Mouse (Mus musculus) adrenal gland, postnatal 14 days (tissue): ENCODE data around the gene Mad1l1. TPM values are rescaled to one million over a fixed set of nuclear protein-coding genes. Genes with fewer than 3 reads are reported as not detected.

Source experiments
- DNase-seq: peaks from one replicate; pipeline ENCODE4 v3.0.0; 2021; ENCODE audit warnings: mixed read lengths
- total RNA-seq: library from RNA; stranded (reverse); gene quantifications from 2 replicates; pipeline ENCODE4 v1.2.3, GENCODE M21; 2021

Gene Mad1l1
- total RNA-seq, 1 experiment from 2014 or later = 21.5 TPM

GRCm38 (mm10) chr5:140007656-140008522 is 313.5 kb downstream of the Mad1l1 start:
- DNase-seq = no peak

DNA sequence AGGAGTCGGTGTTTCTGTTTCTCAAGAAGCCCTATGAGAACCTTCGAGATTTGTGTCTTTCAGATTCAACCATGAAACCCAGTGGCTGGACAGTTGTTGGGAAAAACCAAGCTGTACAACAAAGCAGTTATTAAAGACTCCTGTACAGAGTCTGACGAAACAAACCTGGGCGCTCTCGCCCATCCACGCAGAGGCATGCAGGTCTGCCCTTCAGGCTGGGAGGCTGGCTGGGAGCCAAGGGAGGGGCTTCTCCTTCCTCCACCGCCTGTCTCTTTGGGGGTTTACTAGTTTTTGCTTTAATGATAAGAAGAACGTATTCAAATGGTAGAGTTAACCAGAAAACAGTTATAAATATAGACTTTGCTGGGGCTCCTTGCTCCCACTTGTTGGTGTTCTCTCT is 314.5 kb downstream of the Mad1l1 start:
- DNase-seq = no peak

- no peak for DNase-seq
These were observed 318.8 kb downstream of the Mad1l1 start for GRCm38 (mm10) chr5:140002541-140002940.

GRCm38 (mm10) chr5:139998916-139999315 is 322.4 kb downstream of the Mad1l1 start:
- no peak for DNase-seq

GRCm38 (mm10) chr5:139998321-139998720 is 323.0 kb downstream of the Mad1l1 start:
- DNase-seq = peak; percentile 66

DNA sequence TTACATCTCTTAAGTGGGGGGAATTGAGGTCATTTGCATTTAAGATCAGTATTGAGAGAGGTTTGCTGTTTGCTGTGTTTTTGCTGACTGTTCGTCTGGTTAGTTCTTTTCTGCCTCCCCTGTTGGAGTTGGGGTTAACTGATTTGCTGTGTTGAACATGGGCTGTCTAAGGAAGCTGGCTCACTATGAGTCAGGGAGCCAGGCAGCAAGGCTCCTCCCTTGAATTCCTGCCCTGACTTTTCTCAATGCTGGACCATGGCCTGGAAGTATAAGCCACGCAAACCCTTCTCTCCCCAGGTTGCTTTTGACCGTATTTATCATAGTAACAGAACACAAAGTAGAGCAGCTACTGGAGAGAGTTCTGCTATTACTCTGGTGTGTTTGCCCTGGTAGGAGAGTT is 329.8 kb downstream of the Mad1l1 start:
- no peak for DNase-seq

DNA sequence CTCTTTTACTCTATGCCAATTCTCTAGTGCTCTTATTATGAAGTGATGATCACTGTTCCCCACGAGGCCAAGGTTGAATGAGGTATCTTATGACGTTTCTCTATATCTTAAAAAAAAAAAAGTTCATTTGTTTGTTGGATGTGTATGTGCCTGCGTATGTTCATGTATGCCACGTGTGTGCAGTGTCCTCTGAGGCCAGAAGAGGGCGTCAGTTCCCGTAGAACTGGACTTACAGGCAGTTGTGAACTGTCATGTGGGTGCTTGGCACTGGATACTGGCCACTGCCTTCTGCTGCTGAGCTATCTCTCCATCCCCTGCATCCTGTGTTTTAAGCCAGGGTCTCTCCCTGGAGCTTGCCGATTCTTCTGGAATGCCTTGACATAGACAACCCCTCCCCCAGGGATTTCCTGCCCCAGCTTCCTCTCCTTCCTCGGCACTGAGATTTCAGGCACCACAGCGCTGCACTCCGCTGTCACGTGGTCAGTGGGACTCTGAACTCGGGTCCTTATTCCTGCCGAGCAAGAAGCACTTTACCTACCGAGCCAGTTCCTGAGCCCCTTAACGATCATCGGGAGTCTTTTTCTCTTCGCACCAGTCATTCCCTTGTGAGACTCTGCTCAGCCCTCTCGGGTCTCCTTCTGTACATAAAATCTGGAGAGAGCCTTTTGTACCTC is 336.1 kb downstream of the Mad1l1 start:
- DNase-seq = no peak

GRCm38 (mm10) chr5:139981976-139982375 is 339.4 kb downstream of the Mad1l1 start:
- no peak for DNase-seq

GRCm38 (mm10) chr5:139979371-139979770 is 342.0 kb downstream of the Mad1l1 start:
- no peak for DNase-seq

DNA sequence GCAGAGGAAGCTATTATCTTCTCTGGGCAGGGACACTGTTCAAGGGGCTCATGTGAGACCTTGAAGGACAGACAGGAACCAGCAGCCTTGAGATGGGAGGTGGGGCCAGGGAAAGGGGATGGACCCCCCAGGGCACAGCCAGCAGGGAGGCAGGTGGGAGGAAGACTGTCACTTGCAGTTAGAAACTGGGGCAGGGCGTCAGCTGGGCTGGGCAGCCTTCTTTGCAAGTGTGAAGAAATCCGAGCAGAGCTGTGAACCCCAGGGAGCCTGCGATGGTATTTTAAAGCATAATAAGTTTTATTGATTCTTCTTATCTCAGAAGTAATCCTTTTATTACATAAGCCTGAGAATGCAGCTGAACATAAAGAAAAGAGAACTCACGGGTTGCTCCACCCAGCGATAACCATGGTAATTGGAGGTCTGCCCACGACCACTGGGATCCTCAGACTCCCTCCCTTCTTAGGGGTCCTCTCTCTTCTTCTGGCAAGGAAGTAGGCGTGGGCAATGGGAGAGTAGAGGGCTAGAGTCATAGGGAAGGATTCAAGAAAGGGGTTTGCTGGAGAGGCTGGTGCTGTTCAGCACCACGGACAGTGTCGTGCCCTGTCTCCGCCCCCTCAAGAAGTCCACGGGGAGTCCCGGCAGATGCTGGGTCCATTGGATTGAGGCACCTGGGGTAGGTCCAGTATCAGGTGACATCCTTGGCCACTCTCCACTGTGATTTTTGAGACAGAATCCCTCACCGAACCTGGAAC is 342.7 kb downstream of the Mad1l1 start:
- DNase-seq = peak; percentile 57

DNA sequence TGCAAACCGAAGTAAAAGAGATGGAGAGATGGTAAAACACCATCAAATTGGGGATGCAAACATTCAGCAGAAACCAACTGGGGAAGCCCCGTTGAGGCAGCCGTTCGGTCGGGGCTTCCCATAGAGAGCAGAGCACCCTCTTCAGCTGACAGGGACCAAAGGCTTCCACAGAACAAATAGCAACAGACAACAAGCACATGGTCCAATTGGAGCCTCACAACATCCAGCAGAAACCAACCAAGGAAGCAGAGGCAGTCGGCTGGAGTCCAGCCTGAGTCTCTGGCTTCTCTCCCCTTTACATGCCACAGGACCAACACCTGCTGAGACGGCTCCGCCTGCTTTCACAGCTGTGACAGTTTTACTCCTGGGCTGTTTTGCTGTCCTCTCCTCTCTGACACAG is 343.9 kb downstream of the Mad1l1 start:
- DNase-seq = no peak

- no peak for DNase-seq
These were observed 344.8 kb downstream of the Mad1l1 start for GRCm38 (mm10) chr5:139976584-139976983.

GRCm38 (mm10) chr5:139970186-139970631 is 351.1 kb downstream of the Mad1l1 start:
- peak; percentile 60 for DNase-seq

- DNase-seq = no peak
These were observed 352.0 kb downstream of the Mad1l1 start for GRCm38 (mm10) chr5:139969151-139969948.

DNA sequence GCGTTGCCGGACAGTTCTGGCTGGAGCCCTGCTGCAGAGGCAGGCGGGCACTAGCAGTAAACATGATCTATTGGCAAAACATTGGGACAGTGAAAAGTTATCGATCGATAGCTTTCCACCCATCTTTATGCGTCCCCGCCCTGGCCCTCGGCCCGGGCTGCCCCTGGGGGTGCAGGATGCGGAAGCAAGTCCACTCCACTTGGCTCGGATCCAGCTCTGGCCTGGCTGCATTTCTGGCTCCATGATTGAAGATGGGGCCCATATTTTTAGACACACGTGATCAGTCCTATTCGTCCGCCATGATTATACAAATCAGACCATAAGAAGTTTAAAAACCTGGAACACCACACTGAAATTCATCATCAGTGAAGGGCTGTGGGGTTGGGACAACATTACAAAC is 355.8 kb downstream of the Mad1l1 start:
- no peak for DNase-seq

- no peak for DNase-seq
These were observed 357.0 kb downstream of the Mad1l1 start for GRCm38 (mm10) chr5:139964391-139964790.

DNA sequence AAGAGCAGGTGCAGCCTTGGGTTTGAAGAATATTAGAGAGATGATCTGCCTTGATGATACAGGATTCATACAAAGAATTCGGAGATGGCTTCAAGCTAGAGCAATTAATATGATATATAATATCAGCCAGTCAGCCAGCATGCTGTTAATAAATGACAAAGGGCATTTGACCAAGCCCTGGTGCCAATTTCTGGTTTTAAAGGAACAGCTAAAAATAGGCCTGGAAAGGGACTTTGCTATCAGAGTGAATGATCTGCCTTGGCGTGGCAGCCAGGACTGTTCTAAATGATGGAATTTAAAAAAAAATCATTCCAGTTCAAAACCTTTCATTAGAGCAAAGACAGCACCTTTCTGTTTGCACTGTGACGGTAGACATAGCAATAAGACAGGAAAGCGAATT is 361.6 kb downstream of the Mad1l1 start:
- no peak for DNase-seq
